Mouse (Mus musculus): ENCODE results near the gene Fbxl16.
"Not testable (repeated sequence)": the region's sequence is repeated elsewhere in the genome, so short reads cannot be mapped to it uniquely, and the experiment has no call there.

Gene Fbxl16

GRCm38 (mm10) chr17:25795609-25796092 lies 13.2 kb upstream of the Fbxl16 start, which contains the start of gene AC134908.4:
Gene AC134908.4 (minus strand): TSS chr17:25795659.
- DNase-seq (ENCODE audit: low spot score), result peak; percentile 42

DNA sequence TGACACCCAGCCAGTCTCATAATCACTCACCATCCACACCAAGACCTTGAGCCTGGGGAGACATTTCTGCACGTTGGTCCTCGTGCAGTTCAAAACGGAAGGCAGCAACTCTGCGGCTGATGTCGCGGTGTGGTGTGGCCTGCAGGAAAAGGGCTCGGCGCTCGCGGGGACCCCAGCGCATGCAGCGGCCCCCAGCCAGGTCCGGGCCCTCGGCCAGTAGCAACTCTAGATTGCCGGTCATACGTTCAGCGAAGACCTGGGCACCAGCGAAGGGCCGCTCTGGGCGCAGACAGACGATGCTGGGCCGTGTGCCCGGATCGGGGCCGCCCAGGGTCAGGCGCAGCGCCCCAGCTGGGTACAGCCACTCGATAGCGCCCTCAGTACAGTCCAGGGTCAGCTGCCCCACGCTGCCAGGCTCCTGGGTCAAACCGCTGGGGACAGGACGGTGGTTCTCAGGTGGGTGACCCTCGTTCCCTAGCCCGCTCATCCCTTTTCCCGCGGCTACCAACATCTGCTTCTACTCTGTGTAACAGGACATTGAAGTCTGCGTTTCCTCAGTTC lies 12.6 kb upstream of the Fbxl16 start:
- no peak for DNase-seq (ENCODE audit: low spot score)

GRCm38 (mm10) chr17:25796951-25797369 lies 11.9 kb upstream of the Fbxl16 start, which contains the start of gene Metrn:
Gene Metrn (minus strand): TSS chr17:25797136.
- peak; percentile 79 for DNase-seq (ENCODE audit: low spot score)

- DNase-seq (ENCODE audit: low spot score), result no peak
Observed at GRCm38 (mm10) chr17:25801029-25801428, 7.9 kb upstream of the Fbxl16 start.

DNA sequence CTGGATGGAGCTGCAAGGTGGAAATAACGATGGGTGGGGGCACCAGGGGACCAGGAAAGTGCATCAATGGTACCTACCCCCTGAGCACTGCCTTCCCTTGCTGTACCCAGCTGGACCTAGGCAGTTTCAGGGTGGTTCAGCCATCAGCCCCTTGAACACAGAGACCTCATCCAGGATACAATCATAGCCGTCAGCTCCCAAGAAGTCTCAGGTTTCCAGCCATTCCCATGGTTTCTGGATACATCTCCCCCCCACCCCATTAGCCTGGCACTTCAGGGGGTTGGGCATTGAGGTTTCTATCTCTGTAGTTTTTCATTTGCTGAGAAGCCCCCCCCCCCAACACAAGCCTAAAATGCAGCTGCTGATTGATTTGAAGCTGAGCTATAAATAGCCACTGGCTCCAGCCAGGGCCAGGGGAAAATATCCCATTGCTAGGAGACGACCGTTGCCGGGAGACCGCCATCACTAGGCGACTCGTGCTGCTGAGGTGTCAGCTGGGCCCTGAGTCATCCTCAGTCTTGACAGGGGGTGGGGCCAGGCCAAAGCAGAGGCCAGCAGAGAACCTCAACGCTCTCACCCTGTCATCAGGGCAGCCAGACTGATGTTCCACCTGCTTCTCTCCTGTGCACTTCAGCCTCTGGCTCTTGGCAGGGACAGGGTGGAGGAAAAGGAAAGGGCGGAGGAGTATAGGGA lies 5.9 kb upstream of the Fbxl16 start:
- DNase-seq (ENCODE audit: low spot score), result no peak

- no peak for DNase-seq (ENCODE audit: low spot score)
Observed at GRCm38 (mm10) chr17:25806507-25806906, 2.4 kb upstream of the Fbxl16 start.

DNA sequence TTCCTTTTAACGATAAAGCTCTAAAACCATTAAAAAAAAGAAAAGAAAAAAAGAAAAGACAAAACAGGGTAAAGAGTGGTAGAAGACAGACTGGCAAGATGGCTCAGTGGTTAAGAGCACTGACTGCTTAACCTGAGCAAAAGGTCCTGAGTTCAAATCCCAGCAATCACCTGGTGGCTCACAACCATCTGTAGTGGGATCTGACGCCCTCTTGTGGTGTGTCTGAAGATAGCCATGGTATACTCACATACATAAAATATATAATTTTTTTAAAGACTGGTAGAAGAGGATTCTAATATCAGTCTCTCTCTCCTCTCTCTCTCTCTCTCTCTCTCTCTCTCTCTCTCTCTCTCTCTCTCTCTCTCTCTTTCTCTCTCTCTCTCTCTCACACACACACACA lies 1.4 kb upstream of the Fbxl16 start:
- DNase-seq (ENCODE audit: low spot score), result not testable (repeated sequence)

- DNase-seq (ENCODE audit: low spot score), result no peak
Observed at GRCm38 (mm10) chr17:25808028-25808427, 857 bp upstream of the Fbxl16 start.

DNA sequence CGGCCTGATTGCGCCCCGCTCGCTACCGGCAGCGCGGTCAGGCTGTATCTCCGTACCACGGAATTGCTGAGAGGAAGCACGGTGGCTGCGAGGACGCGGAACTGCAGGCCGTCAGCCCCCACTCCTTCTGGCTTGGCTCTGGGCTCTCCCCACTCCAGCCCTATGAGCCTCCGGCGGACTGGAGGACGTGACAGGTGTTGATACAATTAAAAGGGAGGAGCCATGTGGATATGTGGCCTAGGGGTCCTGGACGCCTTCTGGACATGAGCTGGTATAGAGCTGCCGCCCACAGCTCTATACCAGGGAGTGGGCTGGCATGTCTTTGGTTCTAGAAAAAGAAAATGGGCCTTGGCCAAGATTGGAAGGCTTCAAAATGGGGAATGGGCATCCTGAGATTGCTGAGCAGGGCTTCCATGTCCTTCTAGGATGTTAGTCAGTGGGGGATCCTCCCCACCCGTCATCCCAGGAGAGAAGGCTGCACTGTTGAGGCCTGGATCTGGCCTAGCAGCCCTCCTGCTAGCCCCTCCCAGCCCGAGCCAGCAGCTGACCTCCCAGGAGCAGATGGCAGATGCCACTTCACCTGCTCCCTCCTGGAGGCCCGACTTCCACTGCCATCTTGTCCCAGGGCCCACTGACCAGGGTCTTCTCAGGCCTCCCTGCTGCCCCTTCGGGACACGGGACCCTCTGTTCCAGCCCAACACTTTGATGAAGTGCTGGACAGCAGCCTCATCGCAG lies 888 bp downstream of the Fbxl16 start:
- no peak for DNase-seq (ENCODE audit: low spot score)

- no peak for DNase-seq (ENCODE audit: low spot score)
Observed at GRCm38 (mm10) chr17:25810890-25811289, 2.0 kb downstream of the Fbxl16 start.

DNA sequence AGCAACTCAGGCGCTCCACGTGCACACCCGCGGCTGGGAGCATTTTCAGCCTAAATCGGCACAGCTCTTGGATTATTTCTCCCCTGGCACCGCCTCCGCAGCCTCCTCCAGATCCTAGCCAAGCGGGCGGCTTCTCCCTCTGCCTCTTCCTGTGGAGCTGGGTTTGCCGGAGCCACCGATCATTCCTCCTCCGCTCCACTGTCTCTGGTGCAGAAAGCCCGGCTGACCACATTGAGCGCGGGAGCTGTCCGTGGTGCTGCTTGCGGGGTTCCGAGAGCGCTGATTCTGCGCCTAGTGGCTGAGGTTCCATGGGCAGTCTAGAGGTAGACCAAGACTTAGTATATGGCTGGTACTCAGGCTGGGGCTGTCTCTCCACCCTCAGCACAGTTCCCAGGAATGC lies 4.6 kb downstream of the Fbxl16 start:
- DNase-seq (ENCODE audit: low spot score), result no peak

DNA sequence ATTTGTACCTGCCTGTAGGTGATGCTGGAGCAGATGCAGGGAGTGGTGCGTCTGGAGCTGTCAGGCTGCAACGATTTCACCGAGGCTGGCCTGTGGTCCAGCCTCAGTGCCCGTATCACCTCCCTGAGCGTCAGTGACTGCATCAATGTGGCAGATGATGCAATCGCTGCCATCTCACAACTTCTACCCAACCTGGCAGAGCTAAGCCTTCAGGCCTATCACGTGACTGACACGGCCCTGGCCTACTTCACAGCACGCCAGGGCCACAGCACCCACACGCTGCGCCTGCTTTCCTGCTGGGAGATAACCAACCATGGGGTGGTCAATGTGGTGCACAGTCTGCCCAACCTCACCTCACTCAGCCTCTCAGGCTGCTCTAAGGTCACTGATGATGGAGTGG lies 8.8 kb downstream of the Fbxl16 start:
- no peak for DNase-seq (ENCODE audit: low spot score)

GRCm38 (mm10) chr17:25818851-25819780 lies 10.2 kb downstream of the Fbxl16 start:
- no peak for DNase-seq (ENCODE audit: low spot score)

DNA sequence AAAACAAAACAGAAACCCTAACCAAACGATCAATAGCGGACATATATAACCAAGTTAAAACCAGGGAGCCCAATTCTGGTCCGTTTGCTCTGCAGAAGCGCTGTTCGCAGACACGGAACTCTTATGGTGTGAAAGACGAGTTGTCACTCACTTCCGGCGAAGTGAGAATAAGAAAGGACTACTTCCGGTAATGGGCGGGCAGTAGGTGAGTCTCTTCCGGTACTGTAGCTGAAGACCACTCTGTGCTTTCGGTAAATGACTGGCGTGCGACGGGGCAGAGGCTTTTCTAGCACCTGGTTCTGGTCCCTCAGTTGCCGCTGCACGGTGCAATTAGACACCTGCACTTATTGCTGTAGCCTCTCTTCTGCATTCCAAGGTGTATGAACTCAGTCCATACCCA lies 14.6 kb downstream of the Fbxl16 start, which contains the start of gene Wdr24:
Wdr24 (plus strand) TSS at position 176 of the 400 bp plus-strand sequence.
- DNase-seq (ENCODE audit: low spot score), result no peak

GRCm38 (mm10) chr17:25824362-25825142 lies 15.7 kb downstream of the Fbxl16 start:
- DNase-seq (ENCODE audit: low spot score), result no peak

- DNase-seq (ENCODE audit: low spot score), result no peak
Observed at GRCm38 (mm10) chr17:25825311-25825710, 16.4 kb downstream of the Fbxl16 start.

GRCm38 (mm10) chr17:25825984-25826570 lies 17.2 kb downstream of the Fbxl16 start:
- DNase-seq (ENCODE audit: low spot score), result no peak

- no peak for DNase-seq (ENCODE audit: low spot score)
Observed at GRCm38 (mm10) chr17:25827011-25827410, 18.1 kb downstream of the Fbxl16 start.

DNA sequence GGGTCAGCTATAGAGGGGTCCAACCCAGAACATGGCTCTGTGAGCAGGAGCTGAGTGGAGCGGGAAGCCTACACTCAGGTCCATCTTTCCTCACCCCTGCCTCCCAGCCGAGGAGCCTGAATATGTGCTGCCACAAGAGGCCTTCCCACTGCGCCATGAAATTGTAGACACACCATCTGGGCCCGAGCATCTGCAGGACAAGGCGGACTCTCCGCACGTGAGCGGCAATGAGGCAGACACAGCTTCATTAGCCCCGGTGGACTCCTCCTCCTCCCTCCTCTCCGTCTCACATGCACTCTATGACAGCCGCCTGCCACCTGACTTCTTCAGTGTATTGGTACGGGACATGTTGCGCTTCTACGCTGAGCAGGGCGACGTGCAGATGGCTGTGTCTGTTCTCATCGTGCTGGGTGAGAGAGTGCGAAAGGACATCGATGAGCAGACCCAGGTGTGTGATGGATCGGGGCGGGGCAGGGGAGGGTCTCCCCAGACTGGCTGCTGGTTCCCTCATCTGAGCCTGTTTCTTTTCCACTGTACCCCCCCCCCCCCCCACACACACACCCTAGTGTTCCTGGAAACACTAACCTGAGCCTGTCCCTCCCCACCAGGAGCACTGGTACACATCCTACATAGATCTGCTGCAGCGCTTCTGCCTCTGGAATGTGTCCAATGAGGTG lies 18.8 kb downstream of the Fbxl16 start:
- no peak for DNase-seq (ENCODE audit: low spot score)

- DNase-seq (ENCODE audit: low spot score), result no peak
Observed at GRCm38 (mm10) chr17:25828223-25828594, 19.3 kb downstream of the Fbxl16 start.
